Mouse (Mus musculus) hindbrain, embryonic 10.5 days (tissue): ENCODE results near the gene Hoxb2. TPM values are rescaled to one million over a fixed set of nuclear protein-coding genes. Genes with fewer than 3 reads are reported as not detected.
A peak's percentile ranks its signal among the peaks of the same experiment; 100 is the strongest.

Experiments used
- DNase-seq: peaks from one replicate; pipeline ENCODE4 v3.0.0-alpha.2; 2017; ENCODE audit warnings: low spot score
- H3K27ac ChIP-seq: fragments of 300-500 bp; sonication (generic); 2 replicates; pipeline ENCODE4 v1.5.1; 2016; ENCODE audit warnings: mild to moderate bottlenecking, moderate library complexity
- H3K27me3 ChIP-seq: fragments of 300-500 bp; sonication (generic); 2 replicates; pipeline ENCODE4 v1.6.1; 2016; ENCODE audit warnings: mild to moderate bottlenecking; ENCODE audit not compliant: poor library complexity, insufficient read depth, severe bottlenecking
- H3K36me3 ChIP-seq: fragments of 300-500 bp; sonication (generic); 2 replicates; pipeline ENCODE4 v1.6.1; 2016; ENCODE audit warnings: mild to moderate bottlenecking, moderate library complexity
- H3K4me1 ChIP-seq: fragments of 300-500 bp; sonication (generic); replicated peaks from 2 replicates; pipeline ENCODE4 v1.6.1; 2016; ENCODE audit warnings: mild to moderate bottlenecking
- H3K4me3 ChIP-seq: fragments of 300-500 bp; sonication (generic); 2 replicates; pipeline ENCODE4 v1.5.1; 2016; ENCODE audit warnings: mild to moderate bottlenecking, moderate library complexity
- H3K9me3 ChIP-seq: fragments of 300-500 bp; sonication (generic); 2 replicates; pipeline ENCODE4 v1.6.1; 2016; ENCODE audit warnings: mild to moderate bottlenecking, moderate library complexity
- WGBS: fragments of 180-500 bp; shearing (Covaris S2); methylation state at CpG from one replicate; pipeline ENCODE4 v1.1.7; 2016; 5-methylcytosine and 5-hydroxymethylcytosine counted together
- polyA plus RNA-seq: library from polyadenylated mRNA; unstranded; fragments of >200 nt; fragmentation: Nextera tagmentation; extraction: Ambion mirVana; gene quantifications from 2 replicates; pipeline ENCODE4 v1.2.1, GENCODE M21; 2016

Gene Hoxb2
- polyA plus RNA-seq, 1 experiment from 2014 or later, result 49.6 TPM

- no peak for DNase-seq
- WGBS, result under 1% methylated on average over 34 of the region's 34 CpGs
- H3K36me3 ChIP-seq, result no peaks in the 10 kb centered on the region
- H3K27ac ChIP-seq, result peak overlapping the region; percentile 81
- peaks cover 18% of the 10 kb centered on the region for H3K4me1 ChIP-seq
- H3K27me3 ChIP-seq, result peaks cover 100% of the 10 kb centered on the region
- peak overlapping the region; percentile 56 for H3K4me3 ChIP-seq
- no peaks in the 10 kb centered on the region for H3K9me3 ChIP-seq
These were observed 31.0 kb upstream of the Hoxb2 start for GRCm38 (mm10) chr11:96319071-96319902.

- Histone ChIP-seq H3K4me1 (peaks cover 18% of the 10 kb centered on the region), H3K4me3 (peak overlapping the region; percentile 56), H3K27me3 (peaks cover 100% of the 10 kb centered on the region), H3K9me3 (no peaks in the 10 kb centered on the region), H3K27ac (peak overlapping the region; percentile 81), H3K36me3 (no peaks in the 10 kb centered on the region)
- no peak for DNase-seq
- under 1% methylated on average over 29 of the region's 29 CpGs for WGBS
These were observed 30.4 kb upstream of the Hoxb2 start for GRCm38 (mm10) chr11:96319910-96320309.

DNA sequence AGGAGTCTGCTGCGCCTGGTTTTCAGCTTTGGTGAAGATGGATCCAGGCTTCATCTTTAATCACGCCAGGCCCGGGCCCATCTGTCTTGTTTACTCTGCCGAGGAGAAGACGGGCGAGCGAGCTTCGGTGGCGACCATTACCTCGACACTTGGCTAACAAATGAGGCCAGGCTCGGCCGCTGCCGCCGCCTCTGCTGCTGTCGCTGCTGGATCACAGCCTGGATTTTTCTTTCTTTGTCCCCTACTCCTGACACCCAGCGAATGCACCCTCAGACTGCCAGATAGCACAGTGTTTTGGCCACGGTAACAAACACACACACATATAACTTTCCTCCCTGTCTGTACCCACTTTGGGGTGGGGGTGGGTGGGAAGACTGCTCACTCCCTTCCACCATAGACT is 29.6 kb upstream of the Hoxb2 start:
- WGBS, result 1% methylated on average over 17 of the region's 17 CpGs
- no peaks in the 10 kb centered on the region for H3K9me3 ChIP-seq
- no peak for DNase-seq
- peaks cover 18% of the 10 kb centered on the region for H3K4me1 ChIP-seq
- H3K4me3 ChIP-seq, result peak overlapping the region; percentile 56
- peak overlapping the region; percentile 59 for H3K27ac ChIP-seq
- H3K27me3 ChIP-seq, result peaks cover 100% of the 10 kb centered on the region
- no peaks in the 10 kb centered on the region for H3K36me3 ChIP-seq

- no peaks in the 10 kb centered on the region for H3K9me3 ChIP-seq
- peaks cover 18% of the 10 kb centered on the region for H3K4me1 ChIP-seq
- no peaks in the 10 kb centered on the region for H3K36me3 ChIP-seq
- WGBS, result 10% methylated on average over 5 of the region's 5 CpGs
- H3K4me3 ChIP-seq, result peak overlapping the region; percentile 18; the same call in 1 of the 2 replicates
- H3K27me3 ChIP-seq, result peaks cover 100% of the 10 kb centered on the region
- DNase-seq, result no peak
- no peak overlapping the region; the same call in 1 of the 2 replicates for H3K27ac ChIP-seq
These were observed 28.5 kb upstream of the Hoxb2 start for GRCm38 (mm10) chr11:96321846-96322245.

- H3K9me3 ChIP-seq, result no peaks in the 10 kb centered on the region
- H3K4me1 ChIP-seq, result peaks cover 18% of the 10 kb centered on the region
- DNase-seq, result no peak
- H3K36me3 ChIP-seq, result no peaks in the 10 kb centered on the region
- H3K27ac ChIP-seq, result peak overlapping the region; percentile 12; the same call in 1 of the 2 replicates
- H3K4me3 ChIP-seq, result peak overlapping the region; percentile 9; the same call in 1 of the 2 replicates
- peaks cover 100% of the 10 kb centered on the region for H3K27me3 ChIP-seq
- 4% methylated on average over 6 of the region's 6 CpGs for WGBS
These were observed 27.6 kb upstream of the Hoxb2 start for GRCm38 (mm10) chr11:96322738-96323137.

DNA sequence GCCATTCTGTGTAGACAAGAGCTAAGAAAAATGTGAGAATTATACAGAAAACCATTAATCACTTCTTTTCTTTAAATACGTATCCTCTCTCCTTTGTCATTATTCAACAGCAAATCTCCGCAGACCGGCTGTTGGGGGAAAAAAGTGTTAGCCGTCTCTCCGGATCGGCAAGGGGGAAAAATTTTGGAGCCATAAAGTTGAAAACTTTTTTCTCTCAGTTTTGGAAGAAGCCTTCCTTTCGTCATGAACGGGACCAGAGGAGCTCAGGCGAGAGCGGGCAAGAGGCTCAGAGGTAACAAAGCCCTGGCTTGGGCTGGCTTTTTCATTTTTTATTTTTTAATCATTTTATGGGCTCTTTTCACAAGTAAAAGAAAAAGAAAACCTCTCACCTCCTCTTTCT is 27.2 kb upstream of the Hoxb2 start, which contains the start of gene Hoxb3:
Hoxb3 (plus strand) TSS at position 173 of the 400 bp plus-strand sequence.
- Histone ChIP-seq H3K27ac (peak within 1 kb of the TSS; percentile 31; the same call in 1 of the 2 replicates), H3K4me3 (peak within 1 kb of the TSS; percentile 42), H3K4me1 (peaks cover 14% of the 10 kb centered on the region), H3K27me3 (peaks cover 100% of the 10 kb centered on the region), H3K36me3 (no peaks in the 10 kb centered on the region), H3K9me3 (no peaks in the 10 kb centered on the region)
- DNase-seq, result no peak
- 4% methylated on average over 10 of the region's 10 CpGs for WGBS

DNA sequence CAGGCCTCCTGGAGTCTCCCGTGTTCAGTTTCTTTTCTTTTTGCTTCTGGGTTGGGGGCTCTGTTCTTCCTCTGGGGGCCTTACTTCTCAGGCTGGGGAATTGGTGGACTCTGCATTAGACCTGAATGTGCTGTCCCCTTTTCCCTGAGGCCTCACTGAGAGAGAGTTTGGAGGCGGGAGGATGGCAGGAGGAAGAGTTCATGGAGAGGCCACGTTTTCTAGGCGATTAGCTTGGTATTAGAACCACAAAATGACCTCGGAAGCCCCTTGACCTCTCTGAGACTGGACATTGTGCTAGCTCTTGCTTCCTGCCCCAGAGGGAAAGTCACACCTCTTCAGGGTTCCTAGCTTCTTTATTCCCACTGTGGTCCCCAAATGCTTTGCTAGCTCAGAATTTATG is 26.2 kb upstream of the Hoxb2 start:
- Histone ChIP-seq H3K4me3 (peak overlapping the region; percentile 42), H3K27ac (peak overlapping the region; percentile 31; the same call in 1 of the 2 replicates), H3K9me3 (no peaks in the 10 kb centered on the region), H3K36me3 (no peaks in the 10 kb centered on the region), H3K27me3 (peaks cover 100% of the 10 kb centered on the region), H3K4me1 (peaks cover 5% of the 10 kb centered on the region)
- under 1% methylated on average over 5 of the region's 5 CpGs for WGBS
- no peak for DNase-seq

- Histone ChIP-seq H3K9me3 (no peaks in the 10 kb centered on the region), H3K4me3 (peak overlapping the region; percentile 42), H3K27ac (peak overlapping the region; percentile 80; the same call in 1 of the 2 replicates), H3K4me1 (0 out of 2 replicates have a peak, but pooled peaks cover 2% of the 10 kb centered on the region), H3K27me3 (peaks cover 100% of the 10 kb centered on the region), H3K36me3 (no peaks in the 10 kb centered on the region)
- 4% methylated on average over 8 of the region's 8 CpGs for WGBS
- no peak for DNase-seq
These were observed 25.4 kb upstream of the Hoxb2 start for GRCm38 (mm10) chr11:96324965-96325364.

DNA sequence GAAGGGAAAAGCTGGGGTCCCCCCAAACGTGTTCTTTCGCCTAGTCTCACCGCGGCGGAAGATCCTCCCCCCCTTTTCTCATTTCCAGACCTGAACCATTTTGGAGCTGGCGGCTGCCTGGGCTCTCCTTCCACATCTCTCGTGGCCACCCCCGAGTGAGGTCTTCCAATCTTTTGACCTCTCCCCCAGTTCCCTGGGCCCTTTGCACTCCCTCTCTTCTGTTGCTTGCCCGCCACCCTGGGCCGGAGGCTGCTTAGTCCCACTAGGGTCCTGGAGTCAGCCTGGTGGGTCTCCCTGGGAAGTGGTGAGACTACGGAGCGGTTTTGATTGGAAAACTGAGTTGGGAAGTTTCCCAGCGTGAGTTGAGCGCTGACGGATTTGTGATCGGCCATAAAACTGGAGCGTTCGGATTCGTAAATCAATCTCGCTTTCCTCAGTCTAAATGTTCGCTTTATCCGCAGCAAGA is 24.5 kb upstream of the Hoxb2 start:
- Histone ChIP-seq H3K4me3 (peak overlapping the region; percentile 42), H3K36me3 (no peaks in the 10 kb centered on the region), H3K27ac (peak overlapping the region; percentile 80), H3K4me1 (no peaks in the 10 kb centered on the region), H3K9me3 (no peaks in the 10 kb centered on the region), H3K27me3 (peaks cover 100% of the 10 kb centered on the region)
- DNase-seq, result no peak
- WGBS, result 2% methylated on average over 22 of the region's 22 CpGs

- WGBS, result 0% methylated on average over 12 of the region's 12 CpGs
- Histone ChIP-seq H3K27ac (peak overlapping the region; percentile 69; the same call in 1 of the 2 replicates), H3K4me3 (peak overlapping the region; percentile 42)
These were observed 23.6 kb upstream of the Hoxb2 start for GRCm38 (mm10) chr11:96326705-96327104.

GRCm38 (mm10) chr11:96327122-96327521 is 23.2 kb upstream of the Hoxb2 start:
- peaks cover 100% of the 10 kb centered on the region for H3K27me3 ChIP-seq

More at GRCm38 (mm10) chr11:96326705-96327104, 23.6 kb upstream of the Hoxb2 start:
- Histone ChIP-seq H3K27me3 (peaks cover 100% of the 10 kb centered on the region), H3K4me1 (no peaks in the 10 kb centered on the region), H3K9me3 (no peaks in the 10 kb centered on the region), H3K36me3 (no peaks in the 10 kb centered on the region)
- DNase-seq, result no peak

DNA sequence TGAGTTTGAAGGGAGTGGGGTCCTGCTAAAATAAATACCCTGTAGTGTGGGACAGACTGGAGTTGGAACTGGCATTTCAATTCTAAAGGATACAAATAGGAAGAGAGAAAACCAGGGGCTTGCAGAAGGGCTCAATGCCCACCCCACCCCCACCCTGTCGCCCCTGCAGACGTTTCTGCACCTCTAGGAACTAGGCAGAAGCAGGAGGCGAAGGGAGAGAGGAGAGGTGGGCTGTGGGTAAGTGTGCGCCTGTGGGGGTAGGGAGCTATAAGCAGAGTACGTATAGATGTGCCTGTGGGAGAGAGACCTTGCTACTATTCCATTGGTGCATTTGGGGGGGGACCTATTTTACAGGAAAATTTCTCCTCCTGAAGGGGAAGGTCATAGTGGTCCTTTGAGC is 22.6 kb upstream of the Hoxb2 start:
- Histone ChIP-seq H3K9me3 (no peaks in the 10 kb centered on the region), H3K4me3 (peak overlapping the region; percentile 42), H3K36me3 (no peaks in the 10 kb centered on the region), H3K4me1 (peaks cover 3% of the 10 kb centered on the region), H3K27ac (peak overlapping the region; percentile 69; the same call in 1 of the 2 replicates), H3K27me3 (peaks cover 100% of the 10 kb centered on the region)
- WGBS, result 2% methylated on average over 5 of the region's 5 CpGs
- DNase-seq, result no peak

More at GRCm38 (mm10) chr11:96327122-96327521, 23.2 kb upstream of the Hoxb2 start:
- Histone ChIP-seq H3K9me3 (no peaks in the 10 kb centered on the region), H3K4me3 (peak overlapping the region; percentile 42; the same call in 1 of the 2 replicates), H3K36me3 (no peaks in the 10 kb centered on the region), H3K4me1 (no peaks in the 10 kb centered on the region), H3K27ac (peak overlapping the region; percentile 69; the same call in 1 of the 2 replicates)
- WGBS, result 2% methylated on average over 7 of the region's 7 CpGs
- DNase-seq, result no peak

DNA sequence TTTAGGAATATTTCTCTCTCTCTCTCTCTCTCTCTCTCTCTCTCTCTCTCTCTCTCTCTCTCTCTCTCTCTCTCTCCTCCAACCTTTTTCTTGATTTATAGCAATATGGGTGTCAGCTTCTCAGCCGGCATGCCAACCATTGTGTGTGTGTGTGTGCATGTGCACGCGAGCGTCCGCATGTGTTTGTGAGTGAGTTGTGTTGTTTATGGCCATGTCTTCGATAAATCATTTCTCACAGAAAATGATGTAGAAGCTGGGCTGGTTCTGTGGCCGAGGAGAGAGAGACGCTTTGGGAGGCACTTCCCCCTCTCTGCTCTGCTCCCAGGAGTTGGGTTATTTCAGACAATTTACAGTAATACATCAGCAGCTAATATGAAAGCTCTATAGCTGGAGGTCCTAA is 21.7 kb upstream of the Hoxb2 start:
- Histone ChIP-seq H3K36me3 (no peaks in the 10 kb centered on the region), H3K27ac (0 out of 2 replicates have a peak overlapping the region, but pooled peaks have one; percentile 64), H3K27me3 (peaks cover 100% of the 10 kb centered on the region), H3K9me3 (no peaks in the 10 kb centered on the region), H3K4me3 (peak overlapping the region; percentile 42), H3K4me1 (peaks cover 7% of the 10 kb centered on the region)
- no peak for DNase-seq
- 6% methylated on average over 8 of the region's 8 CpGs for WGBS
